Mouse (Mus musculus) c-Kit-positive CD71-negative TER-119-negative erythroid progenitor cells, embryonic 14.5 days (primary cell): Measurements from ENCODE around the gene Kalrn.

Experiments
- DNase-seq: peaks from one replicate; pipeline ENCODE4 v3.0.0-alpha.2; 2013; ENCODE audit warnings: low read depth

The Kalrn gene

DNA sequence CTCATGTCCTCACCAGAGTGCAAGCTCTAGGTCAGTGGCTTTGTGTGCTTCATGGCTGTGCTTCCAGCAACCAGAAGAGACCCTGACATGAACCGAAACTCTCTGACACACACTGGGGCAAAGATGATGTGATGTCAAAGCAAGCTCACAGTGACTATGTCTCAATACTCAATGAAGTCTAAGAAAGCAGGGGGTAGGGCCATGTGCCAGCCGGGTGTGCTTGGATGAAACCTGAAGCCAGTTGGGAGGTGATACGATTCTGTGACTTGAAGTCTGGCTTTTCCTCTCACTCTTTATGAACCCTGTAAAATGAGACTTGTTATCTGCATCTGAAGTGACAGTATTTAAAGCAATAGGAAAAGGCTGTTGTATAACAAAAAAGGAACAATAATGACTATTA is 501.2 kb downstream of the Kalrn start:
- no peak for DNase-seq

DNA sequence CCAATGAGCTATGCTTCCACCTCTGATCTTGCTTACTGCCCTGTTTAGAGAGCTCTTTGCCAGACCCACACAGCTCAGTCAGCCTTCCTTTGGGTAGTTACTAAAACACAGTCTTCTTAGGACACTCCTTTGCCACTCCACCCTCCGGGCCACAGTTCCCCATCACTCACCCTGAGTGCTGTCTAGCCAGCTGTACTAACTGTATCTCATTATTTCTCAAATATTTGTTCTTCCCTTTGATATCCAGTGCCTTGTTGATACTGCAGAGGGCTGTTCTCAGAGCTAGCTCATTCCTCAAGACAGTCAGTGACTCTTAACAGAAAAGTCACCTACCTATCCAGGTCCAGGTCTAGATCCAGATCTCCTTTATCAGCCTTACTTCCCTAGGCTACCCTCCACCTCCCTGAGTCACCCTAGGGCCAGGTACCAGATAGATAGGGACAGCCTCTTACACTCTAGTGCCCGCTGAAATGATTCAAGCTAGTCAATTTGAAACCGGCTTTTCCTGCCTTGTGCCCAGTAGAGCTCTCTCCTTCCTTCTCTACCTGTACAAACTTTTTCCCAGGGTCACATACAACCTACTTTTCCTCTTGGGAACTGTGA is 502.0 kb downstream of the Kalrn start:
- DNase-seq, result no peak

- DNase-seq, result no peak
Observed at GRCm38 (mm10) chr16:34069481-34069880, 503.9 kb downstream of the Kalrn start.

- DNase-seq, result no peak
Observed at GRCm38 (mm10) chr16:34066922-34067321, 506.4 kb downstream of the Kalrn start.

DNA sequence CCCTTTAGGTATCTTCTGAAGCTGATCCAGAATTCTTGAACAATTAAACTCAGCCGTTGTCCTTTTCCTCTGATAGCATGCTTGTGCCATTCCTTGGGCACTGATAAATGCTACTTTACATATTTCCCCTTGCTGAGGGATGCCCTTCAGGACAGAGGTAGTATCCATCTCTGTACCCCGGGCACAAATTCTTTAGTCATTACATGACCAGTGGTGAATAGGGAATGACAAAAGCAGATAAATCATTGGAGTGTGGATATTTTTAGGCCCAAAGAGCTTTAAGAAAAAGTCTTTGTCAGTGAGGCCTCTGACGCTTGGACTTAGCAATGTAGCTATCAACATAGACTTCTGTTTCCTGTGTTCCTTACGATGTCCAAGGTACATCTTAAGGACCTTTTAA is 507.0 kb downstream of the Kalrn start:
- DNase-seq, result no peak

DNA sequence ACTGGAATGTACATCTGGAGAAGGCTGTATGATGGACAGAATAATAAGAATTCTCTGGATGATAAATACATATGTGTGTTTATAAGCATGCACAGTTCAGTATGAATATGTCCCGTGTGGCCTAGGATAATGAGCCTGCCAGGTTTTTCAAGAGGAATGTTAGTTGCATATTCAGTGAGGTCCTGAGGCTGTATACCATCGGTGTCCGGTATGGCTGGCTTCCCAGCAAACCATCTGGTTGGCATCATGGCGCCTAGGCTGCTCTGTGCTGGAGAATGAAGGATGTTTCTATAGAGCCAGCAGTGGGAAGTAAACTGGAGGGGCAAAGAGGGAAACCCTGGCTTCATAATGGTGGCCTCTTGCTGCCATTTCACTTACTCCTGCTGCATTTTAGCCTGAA is 510.0 kb downstream of the Kalrn start:
- DNase-seq, result no peak

GRCm38 (mm10) chr16:34061661-34062060 is 511.7 kb downstream of the Kalrn start:
- no peak for DNase-seq

DNA sequence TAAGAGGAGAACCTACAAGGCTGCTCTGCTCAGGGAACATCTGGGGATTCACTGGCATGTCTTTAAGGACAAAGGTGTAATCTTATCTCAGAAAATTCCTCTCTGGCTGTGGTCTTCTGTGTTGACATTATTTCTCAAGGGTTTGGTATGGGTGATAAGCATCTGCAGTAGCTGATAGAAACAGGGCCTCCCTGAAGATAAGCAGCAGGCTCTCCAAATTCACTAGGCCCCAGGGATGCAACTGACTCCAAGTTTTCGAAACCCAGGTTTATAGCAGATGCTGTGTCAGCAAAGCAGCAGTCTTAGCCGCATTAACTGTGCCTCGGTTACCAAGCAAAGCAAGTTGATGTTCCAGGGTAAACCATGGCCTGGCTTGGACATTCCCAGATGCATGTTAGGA is 514.7 kb downstream of the Kalrn start:
- DNase-seq, result no peak

GRCm38 (mm10) chr16:34057464-34057863 is 515.9 kb downstream of the Kalrn start:
- DNase-seq, result no peak

- DNase-seq, result no peak
Observed at GRCm38 (mm10) chr16:34056418-34057111, 516.8 kb downstream of the Kalrn start.

- no peak for DNase-seq
Observed at GRCm38 (mm10) chr16:34050090-34050489, 523.2 kb downstream of the Kalrn start.

GRCm38 (mm10) chr16:34049361-34049760 is 524.0 kb downstream of the Kalrn start:
- no peak for DNase-seq

- no peak for DNase-seq
Observed at GRCm38 (mm10) chr16:34048232-34048631, 525.1 kb downstream of the Kalrn start.

DNA sequence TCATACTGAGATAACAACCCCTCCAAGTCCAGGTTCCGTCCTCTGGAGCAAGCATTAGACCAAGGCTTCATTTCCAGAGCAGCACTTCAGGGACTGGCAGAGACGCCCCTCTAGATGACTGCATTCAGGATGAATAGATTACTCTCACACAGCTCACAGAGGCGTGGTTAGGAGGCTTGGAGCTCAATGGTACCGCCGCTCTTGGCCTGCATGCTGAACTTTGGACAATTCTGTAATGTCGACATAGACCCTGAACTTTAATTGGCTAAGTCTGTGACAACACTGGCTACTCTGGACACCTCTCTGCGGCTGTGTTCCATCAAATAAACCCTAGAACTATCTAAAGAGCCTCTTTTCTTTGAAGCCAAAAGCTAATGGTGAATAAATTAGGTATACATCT is 525.8 kb downstream of the Kalrn start:
- no peak for DNase-seq

GRCm38 (mm10) chr16:34047006-34047360 is 526.3 kb downstream of the Kalrn start:
- no peak for DNase-seq

DNA sequence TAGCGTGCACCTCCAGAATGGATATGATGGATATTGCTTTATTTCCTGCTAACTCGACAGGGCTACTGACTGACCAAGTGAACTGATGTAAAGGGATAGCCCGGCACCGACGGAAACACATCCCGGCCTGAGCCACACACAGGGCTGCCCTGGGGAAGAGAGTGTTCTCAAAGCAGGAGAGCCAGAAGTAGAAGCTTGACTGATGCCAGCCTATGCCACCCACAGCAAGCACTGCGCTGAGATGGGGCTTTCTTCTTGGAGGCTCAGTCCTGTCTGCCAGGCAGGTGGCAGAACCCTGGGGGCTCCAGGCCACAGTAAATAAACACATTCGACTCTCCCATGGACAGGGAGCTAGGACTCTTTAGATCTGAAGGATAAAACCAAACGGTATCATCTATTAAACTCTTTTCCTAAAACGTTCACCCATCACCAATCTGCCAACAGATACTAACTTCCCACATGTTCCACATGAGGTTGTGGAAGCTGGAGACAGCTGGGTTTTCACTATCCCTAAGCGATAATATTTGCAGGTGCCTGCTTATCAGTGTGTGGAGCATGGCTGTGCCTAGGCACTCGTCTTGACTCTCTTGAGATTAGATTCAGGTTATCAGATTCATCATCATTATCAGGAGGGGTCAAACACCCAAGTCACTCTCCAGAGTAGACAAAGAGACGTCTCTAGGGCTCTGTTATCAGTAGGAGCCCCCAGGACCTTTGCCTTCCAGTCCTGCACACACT is 526.9 kb downstream of the Kalrn start:
- DNase-seq, result no peak

- no peak for DNase-seq
Observed at GRCm38 (mm10) chr16:34044539-34044938, 528.8 kb downstream of the Kalrn start.

- no peak for DNase-seq
Observed at GRCm38 (mm10) chr16:34043048-34043795, 530.1 kb downstream of the Kalrn start.

- no peak for DNase-seq
Observed at GRCm38 (mm10) chr16:34042586-34042985, 530.7 kb downstream of the Kalrn start.

DNA sequence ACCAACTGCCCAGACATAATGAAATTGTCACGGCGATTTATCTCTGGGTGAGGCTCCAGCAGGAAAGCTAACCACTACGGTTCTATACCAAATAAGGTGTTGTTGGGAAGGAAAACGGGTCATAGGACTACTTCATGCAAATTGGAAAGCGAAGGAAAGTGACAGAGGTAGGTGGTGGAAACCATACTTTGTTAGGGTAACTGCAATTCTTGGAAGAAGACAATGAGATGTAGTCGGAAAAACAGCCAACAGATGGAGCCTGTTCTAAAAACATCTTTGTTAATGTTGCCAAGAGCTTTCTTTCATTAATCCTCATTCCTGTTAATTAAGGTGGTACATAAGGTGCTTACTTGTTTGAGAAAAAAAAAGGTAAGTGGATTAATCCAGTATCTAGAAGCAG is 533.1 kb downstream of the Kalrn start:
- no peak for DNase-seq

GRCm38 (mm10) chr16:34039736-34040135 is 533.6 kb downstream of the Kalrn start:
- DNase-seq, result no peak

DNA sequence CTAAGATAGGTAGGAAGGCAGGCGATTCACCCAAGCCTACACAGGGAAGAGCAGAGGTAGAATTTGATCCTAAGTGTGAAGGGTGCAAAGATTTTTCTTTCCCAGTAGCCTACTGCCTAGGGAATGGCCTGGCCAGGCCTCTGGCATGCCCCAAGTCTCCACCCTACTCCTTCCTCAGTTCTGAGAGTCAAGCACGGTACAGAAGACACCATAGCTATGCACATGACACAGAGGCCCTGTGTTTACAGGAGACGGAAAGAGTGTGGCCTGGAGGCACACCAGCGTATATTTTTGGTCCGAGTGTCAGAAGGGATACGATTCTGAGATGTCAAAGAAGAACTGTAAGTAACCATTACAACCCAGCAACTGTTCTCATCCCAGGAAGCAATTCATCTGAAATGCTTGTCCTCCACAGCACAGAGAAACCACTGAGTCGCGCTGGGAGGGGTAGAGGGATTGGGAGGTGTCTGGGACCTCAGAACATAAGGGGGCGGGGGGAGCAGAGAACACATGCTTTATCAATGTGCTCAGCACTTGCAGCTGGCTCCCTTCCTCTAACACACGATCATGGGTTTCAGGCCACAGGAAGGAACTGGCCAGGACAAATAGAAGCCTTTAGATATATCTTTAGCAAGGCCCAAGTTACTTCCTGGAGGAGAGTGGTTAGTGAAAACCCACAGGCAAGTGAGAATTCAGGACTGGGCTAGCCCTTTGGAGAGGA is 536.8 kb downstream of the Kalrn start:
- DNase-seq, result no peak
